Mouse (Mus musculus) MEL (cell line): Measurements from ENCODE around the gene Rnf19b. TPM values are rescaled to one million over a fixed set of nuclear protein-coding genes. Genes with fewer than 3 reads are reported as not detected.

Source experiments
- DNase-seq: peaks from one replicate; pipeline ENCODE4 v3.0.0; 2011; ENCODE audit warnings: low read depth, low spot score
- H3K27ac ChIP-seq: 2 replicates; pipeline ENCODE4 v1.5.1; 2012; ENCODE audit warnings: low read depth, mild to moderate bottlenecking, control low read depth, low read length, moderate library complexity; ENCODE audit not compliant: control insufficient read depth
- H3K27me3 ChIP-seq, 2 experiments: fragments of 150-350 bp in 1 of 2; sonication (generic) in 1 of 2; 2 replicates each; pipeline ENCODE4 v1.6.1; 2012; ENCODE audit warnings: low read length in 2 of 2, mild to moderate bottlenecking in 2 of 2, improper control_type of control experiment in 1 of 2, moderate library complexity in 1 of 2; ENCODE audit not compliant: insufficient read depth in 2 of 2, control insufficient read depth in 1 of 2
- H3K36me3 ChIP-seq, 2 experiments: 2 replicates each; pipeline ENCODE4 v1.6.1; 2012 to 2014; ENCODE audit warnings: low read length in 2 of 2, improper control_type of control experiment in 1 of 2, inconsistent platforms in 1 of 2, mild to moderate bottlenecking in 1 of 2; ENCODE audit not compliant: insufficient read depth in 2 of 2, control insufficient read depth in 1 of 2
- H3K4me1 ChIP-seq, 2 experiments: fragments of 150-350 bp in 1 of 2; sonication (generic) in 1 of 2; 2 replicates each; pipeline ENCODE4 v1.6.1; 2012; ENCODE audit warnings: low read length in 2 of 2, improper control_type of control experiment in 1 of 2, mild to moderate bottlenecking in 1 of 2; ENCODE audit not compliant: insufficient read depth in 2 of 2, control insufficient read depth in 1 of 2
- H3K4me3 ChIP-seq, 2 experiments: fragments of 150-350 bp in 1 of 2; sonication (generic) in 1 of 2; 2 replicates each; pipeline ENCODE4 v1.5.1; 2012; ENCODE audit warnings: low read depth in 2 of 2, low read length in 2 of 2, mild to moderate bottlenecking in 2 of 2, moderate library complexity in 2 of 2, control low read depth in 1 of 2, improper control_type of control experiment in 1 of 2; ENCODE audit not compliant: control insufficient read depth in 1 of 2, insufficient read depth in 1 of 2
- H3K79me2 ChIP-seq: 2 replicates; pipeline ENCODE4 v1.6.1; 2012; ENCODE audit warnings: mild to moderate bottlenecking, low read length, moderate library complexity; ENCODE audit not compliant: control insufficient read depth, poor library complexity, insufficient read depth
- H3K9ac ChIP-seq: 2 replicates; pipeline ENCODE4 v1.6.1; 2012; ENCODE audit warnings: low read depth, mild to moderate bottlenecking, control low read depth, low read length, moderate library complexity; ENCODE audit not compliant: control insufficient read depth, poor library complexity, severe bottlenecking
- H3K9me3 ChIP-seq: fragments of 150-350 bp; sonication (generic); replicated peaks from 2 replicates; pipeline ENCODE4 v1.6.1; 2012; ENCODE audit warnings: mild to moderate bottlenecking, low read length, improper control_type of control experiment, moderate library complexity; ENCODE audit not compliant: insufficient read depth
- BHLHE40 ChIP-seq: IDR thresholded peaks from 2 replicates; pipeline ENCODE4 v1.6.1; 2012; ENCODE audit warnings: low read depth, mild to moderate bottlenecking, inconsistent platforms, low read length, improper control_type of control experiment, borderline replicate concordance
- CHD2 ChIP-seq: IDR thresholded peaks from 2 replicates; pipeline ENCODE4 v1.6.1; 2011; ENCODE audit warnings: low read length, improper control_type of control experiment
- E2F4 ChIP-seq: IDR thresholded peaks from 2 replicates; pipeline ENCODE4 v1.6.1; 2011; ENCODE audit warnings: low read depth, low read length, improper control_type of control experiment, borderline replicate concordance
- KAT2A ChIP-seq: conservative IDR thresholded peaks from 2 replicates; pipeline ENCODE4 v1.6.1; 2012; ENCODE audit warnings: low read depth, low read length, improper control_type of control experiment, inconsistent platforms
- MAFK ChIP-seq: IDR thresholded peaks from 2 replicates; pipeline ENCODE4 v1.6.1; 2011; ENCODE audit warnings: low read depth, mild to moderate bottlenecking, low read length, improper control_type of control experiment, borderline replicate concordance
- MAZ ChIP-seq: IDR thresholded peaks from 2 replicates; pipeline ENCODE4 v1.6.1; 2012; ENCODE audit warnings: low read depth, mild to moderate bottlenecking, inconsistent platforms, low read length, improper control_type of control experiment
- MEF2A ChIP-seq: IDR thresholded peaks from 2 replicates; pipeline ENCODE4 v1.6.1; 2014; ENCODE audit warnings: low read depth, mild to moderate bottlenecking, inconsistent platforms, low read length, improper control_type of control experiment; ENCODE audit not compliant: poor library complexity, insufficient replicate concordance, severe bottlenecking; ENCODE audit errors: extremely low read depth
- MXI1 ChIP-seq: IDR thresholded peaks from 2 replicates; pipeline ENCODE4 v1.6.1; 2011; ENCODE audit warnings: mild to moderate bottlenecking, low read depth, low read length, improper control_type of control experiment
- MYB ChIP-seq: IDR thresholded peaks from 2 replicates; pipeline ENCODE4 v1.6.1; 2011; ENCODE audit warnings: mild to moderate bottlenecking, low read depth, low read length, improper control_type of control experiment
- MYC ChIP-seq: IDR thresholded peaks from 2 replicates; pipeline ENCODE4 v1.6.1; 2011; ENCODE audit warnings: low read depth, mild to moderate bottlenecking, low read length, improper control_type of control experiment, moderate library complexity
- RCOR1 ChIP-seq: IDR thresholded peaks from 2 replicates; pipeline ENCODE4 v1.6.1; 2012; ENCODE audit warnings: low read depth, mild to moderate bottlenecking, inconsistent platforms, low read length, improper control_type of control experiment
- SMC3 ChIP-seq: IDR thresholded peaks from 2 replicates; pipeline ENCODE4 v1.6.1; 2011; ENCODE audit warnings: low read depth, low read length, improper control_type of control experiment
- TAL1 ChIP-seq: IDR thresholded peaks from 2 replicates; pipeline ENCODE4 v1.6.1; 2012; ENCODE audit warnings: mild to moderate bottlenecking, inconsistent platforms, low read length, moderate library complexity, mixed read lengths
- TCF12 ChIP-seq: IDR thresholded peaks from 2 replicates; pipeline ENCODE4 v1.6.1; 2014; ENCODE audit warnings: low read depth, mild to moderate bottlenecking, inconsistent platforms, low read length, improper control_type of control experiment, moderate library complexity
- UBTF ChIP-seq: IDR thresholded peaks from 2 replicates; pipeline ENCODE4 v1.6.1; 2012; ENCODE audit warnings: low read depth, mild to moderate bottlenecking, inconsistent platforms, low read length, improper control_type of control experiment, moderate library complexity, borderline replicate concordance; ENCODE audit not compliant: insufficient read depth
- USF2 ChIP-seq, 2 experiments: IDR thresholded peaks; 2 replicates each; pipeline ENCODE4 v1.6.1; 2011 to 2012; ENCODE audit warnings: improper control_type of control experiment in 2 of 2, low read length in 2 of 2, borderline replicate concordance in 1 of 2, inconsistent platforms in 1 of 2, low read depth in 1 of 2, mild to moderate bottlenecking in 1 of 2; ENCODE audit not compliant: insufficient read depth in 1 of 2
- ZMIZ1 ChIP-seq: IDR thresholded peaks from 2 replicates; pipeline ENCODE4 v1.6.1; 2012; ENCODE audit warnings: low read depth, mild to moderate bottlenecking, inconsistent platforms, low read length, improper control_type of control experiment, moderate library complexity
- ZNF384 ChIP-seq: IDR thresholded peaks from 2 replicates; pipeline ENCODE4 v1.6.1; 2012; ENCODE audit warnings: low read depth, mild to moderate bottlenecking, inconsistent platforms, low read length, improper control_type of control experiment
- polyA plus RNA-seq, 2 experiments: library from polyadenylated mRNA; stranded (reverse) in 1 of 2; unstranded in 1 of 2; fragments of >175 nt in 1 of 2; fragments of >200 nt in 1 of 2; gene quantifications; 2 replicates each; pipeline versions ENCODE4 v1.2.1 to v1.2.4; 2012; ENCODE audit warnings: low replicate concordance in 2 of 2, low read depth in 1 of 2; ENCODE audit not compliant: insufficient read length in 2 of 2, insufficient read depth in 1 of 2, missing spikeins in 1 of 2
- total RNA-seq: library from RNA; depleted of rRNA; stranded (reverse); fragments of 300-350 nt; gene quantifications from 2 replicates; pipeline ENCODE4 v1.2.3, GENCODE M21; 2012

Gene Rnf19b
- total and polyA plus RNA-seq, 3 experiments, result 26.3 to 30.0 TPM; not detected in 1

GRCm38 (mm10) chr4:129018788-129019435 is 39.2 kb upstream of the Rnf19b start:
- H3K79me2 ChIP-seq, result no peaks in the 10 kb centered on the region
- H3K27me3 ChIP-seq, result no peaks in the 10 kb centered on the region
- H3K9me3 ChIP-seq, result no peaks in the 10 kb centered on the region
- DNase-seq, result no peak
- no peak overlapping the region for H3K9ac ChIP-seq
- TF ChIP-seq MAZ, result no peak
- no peak for TF ChIP-seq ZNF384
- TF ChIP-seq TAL1, result no peak
- peaks cover 0 to 4% of the 10 kb centered on the region in 2 experiments; a peak in 1 of 4 replicates for H3K4me1 ChIP-seq
- H3K27ac ChIP-seq, result no peak overlapping the region
- no peaks in the 10 kb centered on the region for H3K36me3 ChIP-seq
- no peak overlapping the region for H3K4me3 ChIP-seq

- DNase-seq, result no peak
- TF ChIP-seq UBTF, result no peak
- TF ChIP-seq CHD2, result no peak
- no peak for TF ChIP-seq BHLHE40
- TF ChIP-seq MAFK, result no peak
- no peak for TF ChIP-seq MYB
- no peak for TF ChIP-seq TCF12
- TF ChIP-seq MAZ, result no peak
- TF ChIP-seq SMC3, result no peak
- no peak for TF ChIP-seq E2F4
- no peak for TF ChIP-seq MXI1
- TF ChIP-seq MYC, result no peak
- no peak for TF ChIP-seq KAT2A
- no peak for TF ChIP-seq USF2 (IDR thresholded peaks at IDR 0.05; ENCODE audit: borderline replicate concordance in 1 of 2, insufficient read depth in 1 of 2, low read depth in 1 of 2, low read length in 2 of 2)
- no peak for TF ChIP-seq ZMIZ1
- no peak for TF ChIP-seq MEF2A
- no peak for TF ChIP-seq RCOR1
- no peak overlapping the region for H3K4me3 ChIP-seq
- no peaks in the 10 kb centered on the region for H3K27me3 ChIP-seq
- no peak overlapping the region for H3K9ac ChIP-seq
- peaks cover 4 to 10% of the 10 kb centered on the region in 2 experiments; a peak in 3 of 4 replicates for H3K4me1 ChIP-seq
- H3K79me2 ChIP-seq, result no peaks in the 10 kb centered on the region
- H3K9me3 ChIP-seq, result no peaks in the 10 kb centered on the region
- H3K36me3 ChIP-seq, result peaks cover 0 to 6% of the 10 kb centered on the region in 2 experiments; a peak in 2 of 4 replicates
- no peak overlapping the region for H3K27ac ChIP-seq
Observed at GRCm38 (mm10) chr4:129019788-129020187, 38.3 kb upstream of the Rnf19b start.
